Mouse (Mus musculus) megakaryocyte-erythroid progenitor cell, adult 5-6 weeks (primary cell): ENCODE data around the gene Slx4ip. TPM values are rescaled to one million over a fixed set of nuclear protein-coding genes. Genes with fewer than 3 reads are reported as not detected.

Source experiments
- ATAC-seq: replicated peaks from 2 replicates; pipeline ENCODE4 v1.8.0; 2016; ENCODE audit warnings: mild to moderate bottlenecking, inconsistent platforms; ENCODE audit not compliant: severe bottlenecking, poor library complexity, low FRiP score, low TSS enrichment
- total RNA-seq, 2 experiments: library from RNA; stranded (forward) in 1 of 2; stranded (reverse) in 1 of 2; fragments of 200-1000, 215-1000 nt in 1 of 2; fragments of >200 nt in 1 of 2; fragmentation: Nextera tagmentation in 1 of 2; gene quantifications; 2 replicates each; pipeline ENCODE4 v1.2.3; 2014 to 2017

Slx4ip gene
- total RNA-seq (2014; fragmentation: Nextera tagmentation) (8.2 and 9.1 TPM in 2 replicates), total RNA-seq (2017) (5.4 and 7.6 TPM in 2 replicates)

DNA sequence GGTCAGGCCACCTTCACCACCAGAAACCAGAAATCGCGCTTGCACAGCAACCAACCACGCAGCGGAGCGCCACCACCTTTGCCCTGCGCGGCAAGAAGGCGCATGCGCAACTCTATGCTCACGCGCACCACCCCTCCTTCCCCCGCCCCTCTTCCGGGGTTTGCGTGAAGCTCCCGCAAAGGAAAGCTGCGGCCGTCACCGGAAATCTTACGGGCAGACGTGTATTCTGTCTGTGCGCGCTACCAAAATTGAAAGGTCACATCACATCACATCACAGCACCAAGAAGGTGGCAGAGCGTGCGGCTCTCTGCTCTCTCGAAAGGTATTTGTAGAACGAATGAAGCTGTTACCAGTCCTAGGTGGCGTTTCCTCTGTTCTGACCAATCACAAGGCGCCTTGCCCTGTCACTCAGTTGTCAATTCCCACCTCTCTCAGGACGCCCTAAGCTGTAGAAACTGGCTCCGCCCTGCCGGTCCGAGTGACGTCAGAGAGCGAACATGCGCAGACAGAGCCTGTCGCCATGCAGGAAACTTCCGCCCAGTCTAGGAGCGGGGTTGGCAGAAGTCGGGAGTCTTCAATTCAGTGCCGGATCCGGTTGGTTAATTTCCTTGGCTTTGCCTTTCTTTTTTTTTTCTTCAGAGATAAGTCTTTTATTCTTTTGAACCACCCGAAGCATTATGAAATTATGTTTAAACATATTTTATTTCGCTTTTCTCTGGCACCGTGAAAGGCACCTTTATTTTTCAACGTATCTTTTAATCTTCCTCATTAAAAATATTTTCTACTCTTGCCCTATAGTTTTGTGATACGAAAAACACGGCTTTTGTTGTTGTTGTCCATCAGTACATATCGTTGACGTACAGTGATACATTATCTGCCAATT is at the start of gene Slx4ip, which contains the start of the genes AL731706.1 and Mkks:
Slx4ip (plus strand) TSS at position 151 of the 883 bp plus-strand sequence.
AL731706.1 (minus strand) TSS at position 322 of the 883 bp plus-strand sequence.
Mkks (minus strand) TSS at position 322 of the 883 bp plus-strand sequence.
- peak; percentile 86 for ATAC-seq

DNA sequence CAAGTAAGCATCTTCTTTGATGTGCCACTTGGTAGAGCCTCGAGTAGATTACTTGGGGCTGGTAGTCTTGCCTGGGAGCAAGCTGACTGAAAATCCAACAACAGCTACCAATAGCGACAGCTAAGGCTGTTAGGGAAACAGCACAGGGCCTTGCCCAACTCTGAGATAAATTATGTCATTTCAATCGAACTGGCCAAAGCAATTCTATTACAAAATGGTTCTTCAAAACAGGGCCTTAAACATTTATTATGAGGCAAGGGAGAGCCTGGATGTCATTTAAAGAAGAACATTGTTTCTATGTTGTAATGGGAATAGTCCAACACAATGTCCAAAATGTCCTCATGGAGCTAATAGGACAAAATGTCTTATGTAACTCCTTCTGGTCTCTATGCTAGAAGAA is 40.7 kb upstream of the Slx4ip start:
- ATAC-seq = no peak

DNA sequence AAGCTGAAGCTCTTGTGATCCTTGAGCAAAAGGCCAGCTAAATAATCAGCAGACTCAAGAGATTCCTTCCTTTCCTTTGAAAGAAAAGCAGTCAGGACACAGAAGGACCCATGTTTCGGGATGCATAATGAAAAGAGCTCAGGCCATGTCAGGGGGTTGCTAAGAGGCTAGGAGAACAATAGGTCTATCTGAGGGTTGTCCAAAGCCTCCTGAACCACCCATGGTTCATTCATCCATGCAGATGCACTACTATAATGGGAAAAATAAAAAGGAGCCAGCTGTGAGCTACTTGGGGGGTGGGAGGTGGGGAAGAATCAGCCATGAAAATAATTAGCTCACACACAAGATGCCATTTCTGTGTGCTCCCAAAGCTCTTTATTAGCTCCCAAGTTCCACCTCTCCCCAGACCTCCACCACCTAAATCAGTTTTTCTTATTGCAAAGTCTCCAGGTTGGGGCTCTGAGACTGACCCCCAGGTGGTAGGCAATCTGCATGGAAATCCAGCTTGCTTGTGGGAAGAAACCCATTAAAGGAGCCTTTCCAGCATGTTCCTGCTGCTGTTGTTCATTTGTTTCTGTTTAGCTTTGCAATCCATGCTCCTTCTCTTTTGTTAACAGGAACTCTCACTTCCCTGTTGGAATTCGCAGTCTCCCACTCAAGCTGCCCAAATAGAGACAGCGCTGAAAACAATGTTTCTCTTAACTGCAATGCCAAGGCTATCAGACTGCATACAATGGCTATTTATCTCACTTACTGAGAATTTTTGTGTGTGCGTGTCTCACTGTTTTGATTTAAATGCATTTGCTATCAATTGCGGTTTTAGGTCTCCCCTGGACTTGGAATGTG is 36.3 kb upstream of the Slx4ip start:
- no peak for ATAC-seq

DNA sequence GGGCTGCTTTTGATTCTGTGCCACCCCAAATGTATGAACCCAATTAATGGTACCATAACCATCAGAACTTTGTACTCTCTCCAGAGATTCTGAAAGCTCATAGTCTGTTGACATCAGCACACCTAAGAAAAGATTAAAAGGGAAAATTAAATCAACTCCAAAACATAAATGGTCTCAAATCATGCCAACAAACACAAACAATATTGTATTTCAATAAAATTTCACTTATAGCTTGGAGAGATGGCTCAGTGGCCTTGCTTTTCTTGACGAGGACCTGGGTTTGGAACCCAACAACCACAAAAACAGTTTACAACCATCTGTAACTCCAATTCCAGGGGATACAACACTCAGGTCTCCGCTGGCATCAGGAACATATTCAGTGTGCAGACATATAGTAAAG is 5.4 kb upstream of the Slx4ip start, which contains the start of gene AL731706.2:
AL731706.2 (minus strand) TSS at position 101 of the 400 bp plus-strand sequence.
- ATAC-seq = no peak

- no peak for ATAC-seq
These were observed 4.2 kb upstream of the Slx4ip start for GRCm38 (mm10) chr2:136886846-136887245.

DNA sequence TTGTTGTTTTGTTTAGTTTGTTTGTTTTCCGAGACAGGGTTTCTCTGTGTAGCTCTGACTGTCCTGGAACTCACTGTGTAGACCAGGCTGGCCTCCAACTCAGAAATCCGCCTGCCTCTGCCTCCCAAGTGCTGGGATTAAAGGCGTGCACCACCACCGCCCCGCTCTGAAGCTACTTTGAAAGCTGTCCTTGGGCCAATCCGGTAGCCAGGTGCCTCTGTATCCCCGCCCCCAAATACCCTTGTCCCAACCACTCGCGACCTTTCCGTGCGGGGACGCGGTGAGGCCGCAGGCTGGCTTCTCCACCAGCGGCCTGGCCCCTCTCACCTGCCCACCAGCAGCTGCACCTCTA is 326 bp upstream of the Slx4ip start:
- peak; percentile 74 for ATAC-seq

DNA sequence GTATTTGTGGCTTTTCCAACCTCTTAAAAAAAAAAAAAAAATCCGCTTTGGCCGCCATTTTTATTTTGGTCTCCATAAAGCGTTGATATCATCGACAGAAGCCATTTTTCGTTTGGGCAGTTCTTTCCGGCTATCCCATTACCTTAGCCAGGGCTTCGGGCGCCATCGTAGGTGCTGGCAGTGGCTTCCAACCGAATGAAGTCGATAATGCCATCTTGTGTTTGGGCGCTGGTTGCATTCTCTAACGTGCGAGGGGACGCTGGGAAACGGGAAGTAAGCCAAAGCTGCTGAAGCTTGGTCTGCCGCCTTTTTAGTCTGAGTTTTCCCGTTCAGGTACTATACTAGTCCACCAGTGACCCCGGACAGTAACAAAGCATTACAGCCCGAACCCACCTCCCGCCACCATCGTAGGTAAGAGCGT is 943 bp downstream of the Slx4ip start:
- ATAC-seq = peak; percentile 81

DNA sequence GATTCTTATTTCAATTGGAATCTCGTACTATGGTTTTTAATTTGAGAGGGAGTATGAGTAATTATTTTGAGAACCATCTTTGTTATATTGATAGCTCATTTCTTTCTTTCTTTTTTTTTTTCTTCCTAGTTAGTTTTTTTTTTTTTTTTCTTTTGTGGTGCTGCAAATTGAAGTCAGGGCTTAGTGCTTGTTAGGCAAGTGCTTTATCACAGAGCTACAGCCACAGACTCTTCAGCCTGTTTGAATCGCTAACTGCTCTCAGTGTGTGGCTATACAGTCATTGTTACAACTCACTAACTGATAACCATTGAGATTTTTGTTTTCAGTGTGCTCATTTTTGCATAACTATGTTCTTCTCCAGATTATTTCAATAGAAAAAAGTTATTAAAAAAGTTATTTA is 3.5 kb downstream of the Slx4ip start:
- 0 out of 2 replicates have a peak, but pooled peaks have one; percentile 22 for ATAC-seq

DNA sequence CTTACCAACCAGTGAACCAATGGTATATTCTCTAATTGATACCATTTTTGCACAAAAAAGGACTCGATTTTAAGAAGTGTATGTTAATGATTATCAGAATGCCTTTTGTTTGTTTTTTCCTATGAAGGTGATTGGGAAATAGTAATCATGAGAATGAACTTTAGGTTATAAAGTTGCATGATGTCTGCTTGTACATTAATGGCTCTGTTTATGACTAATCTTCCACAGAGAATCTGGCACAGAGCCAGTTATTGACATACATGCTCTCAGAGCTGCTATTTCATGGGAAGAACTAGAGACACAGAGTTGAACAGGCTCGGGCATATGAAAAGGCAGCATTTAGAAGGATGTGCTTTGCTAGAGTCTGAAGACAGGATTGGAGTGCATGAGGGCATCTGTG is 5.1 kb downstream of the Slx4ip start:
- ATAC-seq = no peak

DNA sequence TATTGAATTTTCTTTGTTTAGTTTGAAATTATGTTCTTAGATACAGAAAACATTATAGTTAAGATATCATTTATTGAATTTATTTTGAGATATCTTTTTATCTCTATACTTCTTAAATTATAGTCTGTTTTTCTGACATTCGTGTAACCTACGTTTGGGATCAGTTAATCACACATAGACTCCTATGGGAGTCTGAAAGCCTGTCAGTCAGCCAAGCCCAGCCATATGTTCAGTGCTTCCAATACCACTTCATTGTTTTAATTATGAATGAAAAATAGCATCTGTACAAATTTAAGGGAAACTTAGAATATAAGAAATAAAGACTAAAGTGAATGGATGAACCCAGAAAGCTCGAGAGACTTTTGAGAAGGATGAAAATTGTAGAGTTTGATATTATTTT is 17.6 kb downstream of the Slx4ip start:
- no peak for ATAC-seq

GRCm38 (mm10) chr2:136909298-136909697 is 18.3 kb downstream of the Slx4ip start:
- ATAC-seq = peak; percentile 75; the same call in 1 of the 2 replicates

- ATAC-seq = no peak
These were observed 21.0 kb downstream of the Slx4ip start for GRCm38 (mm10) chr2:136911958-136912411.

DNA sequence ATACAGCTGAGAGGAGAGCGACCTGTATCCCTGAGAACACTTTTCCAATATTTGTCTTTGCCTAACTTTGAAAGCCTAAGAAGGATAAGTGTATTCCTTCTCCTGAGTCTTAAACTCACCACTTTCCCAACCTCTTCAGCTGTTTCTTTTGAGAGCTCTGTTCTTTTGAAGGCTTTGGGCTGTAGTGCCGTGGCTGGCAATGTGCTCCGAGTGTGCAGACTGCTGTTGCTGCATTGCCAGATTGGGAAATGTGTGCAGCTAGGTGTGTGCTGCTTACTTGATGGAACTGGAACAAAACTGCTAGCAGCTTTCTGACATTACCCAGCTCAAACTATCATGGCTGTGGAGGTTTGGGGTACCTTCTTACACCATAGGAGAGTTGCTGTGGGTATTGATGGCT is 22.0 kb downstream of the Slx4ip start:
- ATAC-seq = no peak

DNA sequence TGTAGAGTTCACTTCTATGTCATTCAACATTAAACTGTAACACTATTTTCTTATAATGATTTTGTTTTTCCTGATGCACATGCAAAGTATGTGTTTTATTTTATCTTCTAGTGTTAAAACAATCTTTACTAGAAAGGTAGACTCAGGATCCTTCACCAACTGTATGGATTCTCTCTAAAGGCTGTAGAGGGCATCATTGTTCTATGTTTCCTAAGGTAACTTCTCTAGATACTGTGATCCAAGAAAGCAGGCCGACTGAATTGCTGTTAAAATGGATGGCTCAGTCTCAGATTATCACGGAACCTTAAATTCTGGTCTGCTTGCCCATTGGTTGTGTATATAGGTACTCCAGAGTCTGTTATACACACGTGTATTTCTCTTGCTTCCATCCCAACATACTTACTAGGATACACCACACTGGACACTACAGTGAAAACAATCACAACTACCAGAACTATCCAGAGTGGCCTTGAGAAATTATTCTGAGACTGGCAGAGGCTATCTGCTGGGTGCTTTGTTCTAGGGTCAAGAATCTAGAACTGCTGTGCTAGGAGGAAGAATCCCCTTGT is 23.4 kb downstream of the Slx4ip start:
- 0 out of 2 replicates have a peak, but pooled peaks have one; percentile 50 for ATAC-seq

DNA sequence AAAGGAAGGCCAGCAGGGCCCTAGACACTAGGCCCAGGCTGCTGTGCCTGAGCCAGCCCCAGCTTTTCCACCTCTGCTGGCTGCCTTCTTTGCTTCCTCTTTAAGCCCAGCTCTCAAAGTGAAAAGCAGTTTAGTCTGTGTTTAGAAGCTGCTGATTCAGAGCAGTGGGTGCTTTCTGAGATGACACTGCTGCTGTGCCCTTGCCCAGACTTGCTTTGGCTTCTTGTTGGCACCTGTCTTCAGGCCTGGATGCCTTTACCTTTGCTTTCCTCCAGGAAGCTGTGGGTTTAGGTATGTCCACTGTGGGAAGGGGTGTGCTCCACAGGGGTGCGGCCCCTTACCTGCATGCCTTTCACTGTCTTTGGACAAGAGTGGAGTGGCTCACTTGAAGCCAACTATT is 28.4 kb downstream of the Slx4ip start:
- ATAC-seq = no peak

DNA sequence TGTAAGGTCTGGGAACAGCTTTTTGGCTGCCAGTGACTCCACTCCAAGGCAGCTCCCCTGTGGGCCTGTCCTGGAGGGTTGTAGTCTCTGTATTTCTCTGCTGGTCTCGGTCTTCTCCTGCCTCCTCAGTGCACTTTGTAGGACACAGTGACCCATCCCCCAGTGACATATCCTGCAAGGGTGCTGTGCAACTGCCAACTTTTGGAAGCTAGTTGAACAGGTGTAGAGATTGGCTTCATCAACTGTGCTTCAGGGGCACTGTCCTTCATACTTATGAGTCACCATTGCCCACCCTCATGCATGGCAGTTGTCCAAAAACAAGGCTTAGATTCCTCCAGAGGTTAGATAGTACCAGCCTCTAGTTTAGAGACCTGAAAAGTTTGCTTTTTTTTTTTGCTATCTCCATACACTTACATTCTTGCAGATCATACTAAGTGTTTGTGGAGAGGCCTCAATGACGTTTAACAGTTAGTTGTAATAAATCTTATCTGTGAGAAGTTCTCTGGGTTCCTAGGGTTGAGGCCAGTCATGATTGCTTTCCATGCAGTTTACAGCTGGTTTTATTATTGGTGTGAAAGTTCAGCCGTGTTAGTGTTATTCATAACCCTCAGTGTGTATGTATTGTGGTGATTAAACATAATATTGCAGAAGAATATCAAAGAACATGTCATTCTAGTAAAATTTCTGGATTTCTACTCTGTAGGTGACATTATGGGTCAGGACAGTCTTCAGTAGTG is 29.4 kb downstream of the Slx4ip start:
- 0 out of 2 replicates have a peak, but pooled peaks have one; percentile 38 for ATAC-seq

GRCm38 (mm10) chr2:136921003-136921408 is 30.0 kb downstream of the Slx4ip start:
- ATAC-seq = peak; percentile 82

GRCm38 (mm10) chr2:136936391-136937288 is 45.6 kb downstream of the Slx4ip start:
- ATAC-seq = no peak
